Mouse (Mus musculus) cerebral cortex, adult 2 months (tissue): ENCODE results near the gene Layn.

Experiments
- WGBS: fragments of 180-500 bp; shearing (Covaris S2); methylation state at CpG from one replicate; pipeline ENCODE4 v1.1.7; 2018; 5-methylcytosine and 5-hydroxymethylcytosine counted together

Gene Layn

GRCm38 (mm10) chr9:51032291-51032690, 44.6 kb downstream of the Layn start:
- 79% methylated on average over 8 of the region's 8 CpGs for WGBS

- 60% methylated on average over 6 of the region's 6 CpGs for WGBS
These were observed 45.3 kb downstream of the Layn start for GRCm38 (mm10) chr9:51031603-51032002.

GRCm38 (mm10) chr9:51030147-51030546, 46.7 kb downstream of the Layn start:
- 57% methylated on average over 1 of the region's 1 CpGs for whole genome bisulfite sequencing

- WGBS, result 97% methylated on average over 1 of the region's 1 CpGs
These were observed 49.9 kb downstream of the Layn start for GRCm38 (mm10) chr9:51026952-51027351.

- WGBS, result 90% methylated on average over 4 of the region's 4 CpGs
These were observed 55.6 kb downstream of the Layn start for GRCm38 (mm10) chr9:51021123-51021795.

GRCm38 (mm10) chr9:51020351-51020750, 56.5 kb downstream of the Layn start:
- 75% methylated on average over 3 of the region's 3 CpGs for WGBS

GRCm38 (mm10) chr9:51019670-51020069, 57.2 kb downstream of the Layn start:
- WGBS, result 77% methylated on average over 7 of the region's 7 CpGs

GRCm38 (mm10) chr9:51015732-51016131, 61.2 kb downstream of the Layn start:
- WGBS, result 62% methylated on average over 4 of the region's 4 CpGs

- WGBS, result 89% methylated on average over 1 of the region's 1 CpGs
These were observed 63.2 kb downstream of the Layn start for GRCm38 (mm10) chr9:51013644-51014043.

GRCm38 (mm10) chr9:51009656-51009950, 67.3 kb downstream of the Layn start:
- WGBS, result 5% methylated on average over 6 of the region's 6 CpGs

GRCm38 (mm10) chr9:51008841-51009655, 67.8 kb downstream of the Layn start, which contains the start of gene Sik2:
Gene Sik2 (minus strand): TSS chr9:51009073.
- WGBS, result under 1% methylated on average over 62 of the region's 85 CpGs

GRCm38 (mm10) chr9:51008068-51008840, 68.6 kb downstream of the Layn start:
- WGBS, result under 1% methylated on average over 65 of the region's 65 CpGs

- WGBS, result 6% methylated on average over 10 of the region's 10 CpGs
These were observed 69.2 kb downstream of the Layn start for GRCm38 (mm10) chr9:51007726-51008067.

- 5% methylated on average over 4 of the region's 4 CpGs for WGBS
These were observed 70.0 kb downstream of the Layn start for GRCm38 (mm10) chr9:51006846-51007245.
